Mouse (Mus musculus) gastrocnemius, adult 2 months (tissue): ENCODE data around the gene Aff1. TPM values are rescaled to one million over a fixed set of nuclear protein-coding genes. Genes with fewer than 3 reads are reported as not detected.

Experiments used
- DNase-seq: peaks from one replicate; pipeline ENCODE4 v3.0.0; 2022
- H3K27ac ChIP-seq: fragments of 200-600 bp; 2 replicates; pipeline ENCODE4 v1.8.1; 2022; ENCODE audit warnings: mild to moderate bottlenecking
- H3K4me3 ChIP-seq: fragments of 200-600 bp; 2 replicates; pipeline ENCODE4 v1.8.1; 2022; ENCODE audit warnings: mild to moderate bottlenecking, moderate library complexity
- CTCF ChIP-seq: fragments of 200-600 bp; IDR thresholded peaks from 2 replicates; pipeline ENCODE4 v1.8.1; 2022; ENCODE audit warnings: antibody characterized with exemption, mild to moderate bottlenecking, moderate library complexity
- intact Hi-C: fragments of 180-260 bp; cut with DNase I; formaldehyde crosslinking; loops from one replicate; pipeline ENCODE4 v1.15.1; 2025
- total RNA-seq, 2 experiments: library from RNA; stranded (reverse); gene quantifications; 2 replicates each; pipeline ENCODE4 v1.2.3; 2021

Gene Aff1
- total RNA-seq, 2 experiments from 2014 or later: 46.7 to 52.8 TPM

- H3K27ac ChIP-seq: peak overlapping the region; percentile 31; the same call in 1 of the 2 replicates
- intact Hi-C loops: no loop called here
- H3K4me3 ChIP-seq: no peak overlapping the region
Observed at GRCm38 (mm10) chr5:103746561-103747085, 54.4 kb downstream of the Aff1 start.

GRCm38 (mm10) chr5:103747098-103747497 is 54.9 kb downstream of the Aff1 start:
- intact Hi-C loops: no loop called here
- H3K4me3 ChIP-seq: no peak overlapping the region
- DNase-seq: no peak
- TF ChIP-seq CTCF: no peak
- H3K27ac ChIP-seq: peak overlapping the region; percentile 31; the same call in 1 of the 2 replicates

More at GRCm38 (mm10) chr5:103746561-103747085, 54.4 kb downstream of the Aff1 start:
- no peak for DNase-seq
- TF ChIP-seq CTCF: no peak

GRCm38 (mm10) chr5:103748343-103748742 is 56.2 kb downstream of the Aff1 start:
- intact Hi-C loops: no loop called here
- DNase-seq: no peak
- no peak overlapping the region for H3K27ac ChIP-seq
- TF ChIP-seq CTCF: no peak
- H3K4me3 ChIP-seq: no peak overlapping the region

DNA sequence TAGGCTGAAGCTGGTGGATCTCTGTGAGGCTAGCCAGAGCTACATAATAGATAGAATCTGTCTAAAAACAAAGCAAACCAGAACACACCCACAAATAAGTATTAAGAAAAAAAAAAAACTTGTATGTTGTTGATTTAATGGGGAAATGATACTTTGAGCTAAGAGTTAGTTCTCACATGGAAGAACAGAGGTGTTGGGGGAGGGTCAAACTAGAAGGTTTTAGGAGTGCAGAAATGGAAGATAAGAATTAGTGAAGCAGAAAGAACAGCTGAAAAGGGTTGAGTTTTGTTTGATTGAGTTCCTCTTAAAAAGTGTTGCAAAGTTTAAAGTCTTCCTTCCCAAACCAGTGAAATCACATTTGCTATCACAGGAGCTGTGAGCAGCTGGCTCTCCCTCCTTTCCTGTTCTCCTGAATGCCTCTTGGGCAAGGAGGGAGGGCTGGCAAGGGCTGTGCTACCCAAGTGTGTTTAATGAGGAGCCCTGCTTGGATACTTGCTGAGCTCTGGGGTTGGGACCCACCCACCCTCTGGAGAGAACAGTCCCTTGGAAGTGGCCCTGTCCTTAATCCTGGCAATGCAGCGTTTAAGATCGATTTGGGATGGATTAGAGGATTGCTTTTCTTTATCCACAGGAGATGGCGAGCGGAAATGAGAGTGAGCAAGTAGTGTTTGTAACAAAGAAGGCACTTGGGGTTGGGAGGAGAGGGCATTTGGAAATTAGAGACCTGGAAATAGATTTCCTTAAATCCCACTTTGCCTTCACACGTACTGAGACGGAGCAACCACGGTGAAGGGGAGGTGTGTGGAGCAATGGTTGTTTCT is 57.5 kb downstream of the Aff1 start:
- no peak for DNase-seq
- no peak overlapping the region for H3K27ac ChIP-seq
- H3K4me3 ChIP-seq: no peak overlapping the region
- intact Hi-C loops: loop anchor here (10.0 kb wide), 1 partner anchor 65 kb away; no protein-coding TSS in a partner anchor
- TF ChIP-seq CTCF: no peak

DNA sequence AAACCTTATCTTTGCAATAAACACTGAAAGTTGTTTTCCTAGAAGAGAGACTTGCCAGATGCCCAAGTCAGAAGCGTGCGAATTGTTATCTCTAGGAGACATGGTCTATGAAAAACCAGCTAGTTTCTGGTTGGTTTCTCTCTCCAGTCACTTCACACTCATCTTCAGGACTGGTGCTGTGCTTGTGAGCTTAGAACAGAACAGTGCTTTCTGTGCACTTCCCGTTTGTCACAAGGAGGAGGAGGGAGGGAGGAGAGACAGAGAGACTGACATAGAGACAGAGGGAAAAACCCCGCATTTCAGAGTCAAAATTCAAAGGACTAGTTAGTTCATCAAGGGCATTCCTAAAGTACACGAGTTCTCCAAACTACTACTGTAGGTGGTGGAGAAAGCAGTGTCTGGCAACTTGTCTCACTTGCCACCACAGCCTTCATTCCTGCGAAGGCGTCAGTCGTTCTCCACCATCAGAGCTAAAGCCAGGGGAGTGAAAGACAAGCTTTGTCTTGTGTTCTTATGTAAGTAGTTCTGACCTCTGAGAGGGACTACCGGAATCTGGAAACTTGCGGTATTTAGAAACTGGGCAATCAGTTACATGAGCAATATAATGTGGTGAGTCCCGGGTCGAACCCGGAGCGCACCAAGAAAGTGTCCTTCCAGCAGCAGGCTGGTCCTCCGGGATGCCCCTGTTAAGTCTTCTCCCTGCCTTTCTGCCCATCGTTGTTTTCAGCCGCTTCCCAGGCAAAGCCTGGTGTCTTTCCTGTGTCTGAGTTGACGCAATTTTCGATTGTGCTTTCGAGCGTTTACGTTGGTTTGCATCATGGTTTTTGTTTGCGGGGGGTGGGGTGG is 60.7 kb downstream of the Aff1 start:
- DNase-seq: peak; percentile 42
- H3K27ac ChIP-seq: peak overlapping the region; percentile 96
- no peak for TF ChIP-seq CTCF
- intact Hi-C loops: loop anchor here (2.0 to 10.0 kb wide), 2 partner anchors 60 to 62 kb away; partner anchors contain the start of gene Aff1
- H3K4me3 ChIP-seq: peak overlapping the region; percentile 90

DNA sequence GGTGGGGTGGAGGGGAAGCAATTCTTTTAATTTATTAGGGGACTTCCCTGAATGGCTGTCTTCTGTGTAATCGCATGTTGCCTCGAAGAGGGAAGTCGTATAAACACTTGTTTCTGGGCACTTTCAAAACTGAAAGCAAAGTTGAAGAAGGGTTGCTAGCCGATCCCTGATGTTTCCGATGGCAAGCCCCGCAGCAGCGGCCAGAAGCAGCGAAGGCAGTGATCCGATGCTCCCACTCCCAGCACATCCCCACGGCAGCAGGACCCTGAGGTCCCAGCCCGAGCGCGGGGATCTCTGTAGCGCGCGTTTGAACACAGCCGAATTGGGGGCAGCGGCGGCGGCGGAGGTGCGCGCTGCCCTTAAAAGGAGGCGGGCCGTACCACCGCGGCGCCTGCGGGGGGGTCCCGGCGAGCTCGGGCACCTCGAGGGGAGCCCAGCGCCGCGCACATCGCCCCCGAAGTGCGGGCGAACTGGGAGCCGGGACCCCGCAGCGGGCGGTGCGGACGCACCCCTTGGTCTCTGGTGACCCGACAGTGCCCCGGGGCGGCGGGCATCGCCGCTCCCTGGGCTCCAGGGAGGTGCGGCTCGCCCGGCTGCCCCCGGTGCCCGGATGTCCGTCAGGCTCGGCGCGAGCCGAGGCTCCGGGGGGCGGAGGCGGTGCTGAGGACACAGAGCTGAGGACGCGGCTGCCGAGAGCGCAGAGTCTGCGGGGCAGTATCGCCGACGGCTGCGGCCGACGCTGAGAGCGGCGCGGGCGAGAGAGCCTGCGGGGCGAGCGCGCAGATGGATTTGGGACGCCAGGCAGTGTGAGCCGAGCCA is 61.5 kb downstream of the Aff1 start:
- peak overlapping the region; percentile 96 for H3K27ac ChIP-seq
- peak; percentile 93 for DNase-seq
- no peak for TF ChIP-seq CTCF
- peak overlapping the region; percentile 90 for H3K4me3 ChIP-seq
- intact Hi-C loops: loop anchor here (2.0 to 10.0 kb wide), 2 partner anchors 61 kb away; partner anchors contain the start of gene Aff1

GRCm38 (mm10) chr5:103754330-103755134 is 62.4 kb downstream of the Aff1 start:
- intact Hi-C loops: loop anchor here (10.0 kb wide), 1 partner anchor 60 kb away; no protein-coding TSS in a partner anchor
- peak; percentile 65 for DNase-seq
- no peak for TF ChIP-seq CTCF
- Histone ChIP-seq H3K27ac (peak overlapping the region; percentile 96), H3K4me3 (peak overlapping the region; percentile 90)

DNA sequence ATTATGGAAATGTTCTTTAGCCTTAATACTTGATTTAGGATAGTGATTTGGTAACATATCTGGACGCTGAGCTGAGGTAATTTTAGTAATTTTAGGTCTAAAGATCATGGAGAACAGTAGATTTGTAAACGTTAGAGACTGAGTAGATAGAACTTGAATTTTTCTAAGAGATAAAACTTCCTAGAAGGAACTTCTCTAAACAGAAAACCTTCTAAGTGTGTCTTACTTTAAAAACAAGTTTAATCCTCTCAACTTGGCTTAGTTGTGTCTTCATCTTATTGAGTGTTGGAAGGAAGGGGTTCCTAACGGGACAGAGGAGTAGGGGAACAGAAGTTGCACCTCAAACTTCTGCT is 62.9 kb downstream of the Aff1 start:
- TF ChIP-seq CTCF: no peak
- Histone ChIP-seq H3K4me3 (peak overlapping the region; percentile 90), H3K27ac (peak overlapping the region; percentile 96)
- intact Hi-C loops: loop anchor here (10.0 kb wide), 1 partner anchor 60 kb away; no protein-coding TSS in a partner anchor
- no peak for DNase-seq

GRCm38 (mm10) chr5:103756231-103756714 is 64.1 kb downstream of the Aff1 start:
- H3K4me3 ChIP-seq: peak overlapping the region; percentile 32
- intact Hi-C loops: loop anchor here (2.0 to 10.0 kb wide), 2 partner anchors 15 to 59 kb away; no protein-coding TSS in a partner anchor
- DNase-seq: no peak

DNA sequence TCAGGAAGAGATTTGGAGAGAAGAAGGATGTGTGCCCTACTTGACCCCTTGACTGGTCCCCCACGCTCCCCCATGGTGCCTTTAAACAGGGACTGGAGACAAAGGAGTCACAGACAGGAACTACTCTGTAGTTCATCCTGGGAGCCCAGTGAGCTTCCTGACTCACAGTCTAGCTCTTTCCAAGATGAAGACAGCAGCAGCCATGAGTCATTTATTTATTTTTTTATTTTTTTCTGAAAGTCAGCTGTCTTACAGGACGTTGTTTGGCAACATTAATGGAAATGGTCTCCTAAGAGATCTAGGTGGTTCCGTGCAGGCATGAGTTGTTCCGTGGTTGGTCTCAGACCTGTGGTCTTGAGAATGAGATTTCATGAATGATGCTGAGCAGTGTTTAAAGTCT is 66.3 kb downstream of the Aff1 start:
- H3K4me3 ChIP-seq: no peak overlapping the region
- peak overlapping the region; percentile 92 for H3K27ac ChIP-seq
- intact Hi-C loops: loop anchor here (10.0 kb wide), 1 partner anchor 56 kb away; no protein-coding TSS in a partner anchor
- no peak for DNase-seq
- TF ChIP-seq CTCF: no peak

More at GRCm38 (mm10) chr5:103756231-103756714, 64.1 kb downstream of the Aff1 start:
- TF ChIP-seq CTCF: no peak
- peak overlapping the region; percentile 28; the same call in 1 of the 2 replicates for H3K27ac ChIP-seq
